Mouse (Mus musculus): ENCODE results near the gene Nckap5l. TPM values are rescaled to one million over a fixed set of nuclear protein-coding genes. Genes with fewer than 3 reads are reported as not detected.
A peak's percentile ranks its signal among the peaks of the same experiment; 100 is the strongest.

Gene Nckap5l
- polyA plus RNA-seq, 1 experiment from 2014 or later: 17.1 TPM

GRCm38 (mm10) chr15:99400602-99401001, 56.9 kb downstream of the Nckap5l start:
- 92% methylated on average over 6 of the region's 6 CpGs for WGBS

GRCm38 (mm10) chr15:99399503-99400245, 57.9 kb downstream of the Nckap5l start:
- Histone ChIP-seq H3K4me1 (replicated peaks) (peaks cover 37% of the 10 kb centered on the region), H3K27me3 (no peaks in the 10 kb centered on the region), H3K9me3 (no peaks in the 10 kb centered on the region), H3K4me2 (no peak overlapping the region), H3K27ac (replicated peaks) (no peak overlapping the region), H3K9ac (no peak overlapping the region), H3K36me3 (peaks cover 22% of the 10 kb centered on the region; the same call in 1 of the 2 replicates), H3K4me3 (no peak overlapping the region)
- WGBS: 68% methylated on average over 15 of the region's 15 CpGs
- ATAC-seq (ENCODE audit: low FRiP score, low read depth): no peak

More at GRCm38 (mm10) chr15:99400602-99401001, 56.9 kb downstream of the Nckap5l start:
- Histone ChIP-seq H3K36me3 (peaks cover 31% of the 10 kb centered on the region), H3K4me2 (no peak overlapping the region), H3K4me1 (replicated peaks) (peaks cover 28% of the 10 kb centered on the region), H3K9me3 (no peaks in the 10 kb centered on the region), H3K9ac (no peak overlapping the region), H3K27me3 (no peaks in the 10 kb centered on the region), H3K27ac (replicated peaks) (no peak overlapping the region), H3K4me3 (no peak overlapping the region)
- no peak for ATAC-seq (ENCODE audit: low FRiP score, low read depth)

- peaks cover 49% of the 10 kb centered on the region for H3K4me1 ChIP-seq (replicated peaks)
- H3K9me3 ChIP-seq: no peaks in the 10 kb centered on the region
- no peak overlapping the region for H3K9ac ChIP-seq
- WGBS: 88% methylated on average over 2 of the region's 2 CpGs
- no peaks in the 10 kb centered on the region for H3K27me3 ChIP-seq
- H3K36me3 ChIP-seq: 0 out of 2 replicates have a peak, but pooled peaks cover 6% of the 10 kb centered on the region
- ATAC-seq (ENCODE audit: low FRiP score, low read depth): no peak
- no peak overlapping the region for H3K27ac ChIP-seq (replicated peaks)
- H3K4me2 ChIP-seq: no peak overlapping the region
- no peak overlapping the region for H3K4me3 ChIP-seq
Observed at GRCm38 (mm10) chr15:99397622-99398021, 59.9 kb downstream of the Nckap5l start.

- Histone ChIP-seq H3K36me3 (0 out of 2 replicates have a peak, but pooled peaks cover under 1% of the 10 kb centered on the region), H3K9ac (no peak overlapping the region), H3K4me3 (no peak overlapping the region), H3K27me3 (no peaks in the 10 kb centered on the region), H3K9me3 (no peaks in the 10 kb centered on the region), H3K4me1 (replicated peaks) (peaks cover 52% of the 10 kb centered on the region), H3K27ac (replicated peaks) (no peak overlapping the region), H3K4me2 (no peak overlapping the region)
- ATAC-seq (ENCODE audit: low FRiP score, low read depth): no peak
- 64% methylated on average over 4 of the region's 4 CpGs for WGBS
Observed at GRCm38 (mm10) chr15:99396875-99397274, 60.7 kb downstream of the Nckap5l start.

- Histone ChIP-seq H3K4me1 (replicated peaks) (peaks cover 53% of the 10 kb centered on the region), H3K9ac (no peak overlapping the region), H3K4me2 (no peak overlapping the region), H3K9me3 (no peaks in the 10 kb centered on the region), H3K27ac (replicated peaks) (no peak overlapping the region), H3K4me3 (no peak overlapping the region), H3K27me3 (no peaks in the 10 kb centered on the region), H3K36me3 (no peaks in the 10 kb centered on the region)
- no peak for ATAC-seq (ENCODE audit: low FRiP score, low read depth)
- WGBS: 71% methylated on average over 1 of the region's 1 CpGs
Observed at GRCm38 (mm10) chr15:99396462-99396861, 61.1 kb downstream of the Nckap5l start.

- peaks cover 40% of the 10 kb centered on the region for H3K4me1 ChIP-seq (replicated peaks)
- 12% methylated on average over 24 of the region's 24 CpGs for WGBS
- peak overlapping the region; percentile 92 for H3K4me2 ChIP-seq
- no peaks in the 10 kb centered on the region for H3K9me3 ChIP-seq
- H3K27me3 ChIP-seq: no peaks in the 10 kb centered on the region
- H3K36me3 ChIP-seq: no peaks in the 10 kb centered on the region
- H3K27ac ChIP-seq (replicated peaks): peak overlapping the region; percentile 97
- H3K4me3 ChIP-seq: peak overlapping the region; percentile 94
- ATAC-seq (ENCODE audit: low FRiP score, low read depth): peak; percentile 25; the same call in 1 of the 2 replicates
- peak overlapping the region; percentile 86 for H3K9ac ChIP-seq
Observed at GRCm38 (mm10) chr15:99393386-99394252, 63.9 kb downstream of the Nckap5l start.

GRCm38 (mm10) chr15:99392486-99393385, 64.8 kb downstream of the Nckap5l start, which contains the start of gene Tmbim6:
TSS of gene Tmbim6 (plus strand) at chr15:99392882.
- under 1% methylated on average over 51 of the region's 51 CpGs for WGBS
- H3K36me3 ChIP-seq: no peaks in the 10 kb centered on the region
- no peaks in the 10 kb centered on the region for H3K27me3 ChIP-seq
- peak within 1 kb of the TSS; percentile 92 for H3K4me2 ChIP-seq
- H3K27ac ChIP-seq (replicated peaks): peak within 1 kb of the TSS; percentile 97
- no peaks in the 10 kb centered on the region for H3K9me3 ChIP-seq
- peaks cover 40% of the 10 kb centered on the region for H3K4me1 ChIP-seq (replicated peaks)
- peak; percentile 100 for ATAC-seq (ENCODE audit: low FRiP score, low read depth)
- peak within 1 kb of the TSS; percentile 94 for H3K4me3 ChIP-seq
- peak within 1 kb of the TSS; percentile 86 for H3K9ac ChIP-seq

- Histone ChIP-seq H3K4me1 (replicated peaks) (peaks cover 38% of the 10 kb centered on the region), H3K9me3 (no peaks in the 10 kb centered on the region), H3K27ac (replicated peaks) (peak overlapping the region; percentile 97), H3K36me3 (no peaks in the 10 kb centered on the region), H3K4me3 (peak overlapping the region; percentile 94), H3K27me3 (no peaks in the 10 kb centered on the region), H3K4me2 (peak overlapping the region; percentile 63), H3K9ac (no peak overlapping the region)
- 80% methylated on average over 6 of the region's 6 CpGs for WGBS
- ATAC-seq (ENCODE audit: low FRiP score, low read depth): no peak
Observed at GRCm38 (mm10) chr15:99391975-99392374, 65.6 kb downstream of the Nckap5l start.

- H3K9me3 ChIP-seq: no peaks in the 10 kb centered on the region
- no peak overlapping the region for H3K4me2 ChIP-seq
- H3K4me1 ChIP-seq (replicated peaks): peaks cover 26% of the 10 kb centered on the region
- no peak overlapping the region for H3K4me3 ChIP-seq
- no peaks in the 10 kb centered on the region for H3K36me3 ChIP-seq
- WGBS: 72% methylated on average over 7 of the region's 7 CpGs
- no peak for ATAC-seq (ENCODE audit: low FRiP score, low read depth)
- H3K9ac ChIP-seq: no peak overlapping the region
- no peak overlapping the region for H3K27ac ChIP-seq (replicated peaks)
- no peaks in the 10 kb centered on the region for H3K27me3 ChIP-seq
Observed at GRCm38 (mm10) chr15:99390472-99391401, 66.8 kb downstream of the Nckap5l start.

GRCm38 (mm10) chr15:99387976-99388375, 69.6 kb downstream of the Nckap5l start:
- Histone ChIP-seq H3K36me3 (no peaks in the 10 kb centered on the region), H3K4me3 (no peak overlapping the region), H3K27ac (replicated peaks) (no peak overlapping the region), H3K4me1 (replicated peaks) (peaks cover 4% of the 10 kb centered on the region), H3K9me3 (no peaks in the 10 kb centered on the region), H3K9ac (no peak overlapping the region), H3K27me3 (no peaks in the 10 kb centered on the region), H3K4me2 (no peak overlapping the region)
- 70% methylated on average over 4 of the region's 4 CpGs for WGBS
- no peak for ATAC-seq (ENCODE audit: low FRiP score, low read depth)
